In the genomic region with DNA sequence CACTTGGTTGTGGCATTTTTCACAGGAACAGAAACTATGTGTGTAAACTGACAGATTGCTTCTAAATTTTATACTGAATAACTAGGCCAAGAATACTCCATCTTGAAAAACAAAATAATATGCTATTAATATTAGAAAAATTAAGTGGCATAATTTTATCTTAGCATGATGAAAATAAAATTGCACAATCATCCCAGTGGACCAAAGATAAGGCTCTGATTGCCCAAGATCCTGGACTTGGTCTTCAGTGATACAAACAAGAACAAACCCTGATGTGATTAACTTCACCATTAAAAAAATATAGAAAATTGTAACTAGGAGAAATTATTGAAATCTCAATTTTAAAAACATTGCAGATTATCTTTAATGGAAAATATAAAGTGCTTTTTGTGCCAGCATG, we compare ENCODE assay signal across 14 mouse cellular contexts.
"Had no signal": no experiment of that assay in that cellular context is flagged by ENCODE, and none has a peak within 500 bp of the region (broad histone marks: within the 10 kb centered on the region; RNA-seq: fewer than 3 reads in every experiment).

No protein-coding gene starts in this region.

- H3K4me3 ChIP-seq: kidney, embryonic 15.5 days; limb, embryonic 15.5 days; liver, embryonic 13.5 days; midbrain, embryonic 10.5 days; myocyte; neural tube, embryonic 15.5 days had no signal

- H3K9me3 ChIP-seq: kidney, embryonic 15.5 days; limb, embryonic 15.5 days; liver, embryonic 13.5 days; midbrain, embryonic 10.5 days; neural tube, embryonic 15.5 days had no signal

- H3K4me2 ChIP-seq: kidney, embryonic 15.5 days; limb, embryonic 15.5 days; liver, embryonic 13.5 days; neural tube, embryonic 15.5 days had no signal

- H3K9ac ChIP-seq: kidney, embryonic 15.5 days; limb, embryonic 15.5 days; liver, embryonic 13.5 days; neural tube, embryonic 15.5 days had no signal

- H3K36me3 ChIP-seq: kidney, embryonic 15.5 days; limb, embryonic 15.5 days; liver, embryonic 13.5 days; midbrain, embryonic 10.5 days; neural tube, embryonic 15.5 days had no signal

- H3K27ac ChIP-seq: limb, embryonic 15.5 days; liver, embryonic 13.5 days; midbrain, embryonic 10.5 days; neural tube, embryonic 15.5 days had no signal

- H3K4me1 ChIP-seq: limb, embryonic 15.5 days; liver, embryonic 13.5 days had no signal

- DNase-seq: kidney, adult 18-20 months; kidney, postnatal 25 days; layer of hippocampus, adult 9-11 months; layer of hippocampus, postnatal 36 days; liver, embryonic 13.5 days; midbrain, embryonic 14.5 days; right cerebral cortex, adult 18-20 months; right cerebral cortex, postnatal 25 days; thymus, postnatal 36 days had no signal

- H3K27me3 ChIP-seq: kidney, embryonic 15.5 days; limb, embryonic 15.5 days; liver, embryonic 13.5 days; neural tube, embryonic 15.5 days had no signal
